Comparison of ENCODE assay signal across 9 mouse cellular contexts in the genomic region with DNA sequence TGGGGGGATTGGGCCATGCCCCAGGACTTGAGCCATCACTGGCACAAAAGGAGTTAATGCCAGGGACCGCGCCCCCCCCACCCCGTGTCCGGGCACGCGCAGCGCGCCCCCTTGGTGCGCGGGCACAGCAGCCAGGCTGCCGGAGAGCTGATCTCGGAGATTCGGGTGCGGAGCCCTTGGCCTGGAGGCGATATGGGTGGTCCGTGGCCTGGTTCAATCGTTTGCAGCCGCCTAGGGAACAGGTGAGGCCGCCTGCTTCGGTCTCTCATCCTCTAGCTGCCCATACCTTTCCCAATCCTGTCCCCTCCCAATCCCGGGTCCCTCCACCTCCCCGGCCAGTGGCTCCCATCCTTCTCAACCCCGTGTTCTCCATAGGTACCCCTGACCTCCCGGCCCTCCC. TPM values are rescaled to one million over a fixed set of nuclear protein-coding genes. Genes with fewer than 3 reads are reported as not detected.
DNase-seq lines count a peak whose midpoint lies in the region; ATAC-seq and TF ChIP-seq lines count a peak whose summit lies in the region.
"Had no signal": no experiment of that assay in that cellular context is flagged by ENCODE, and none has a peak within 500 bp of the region (broad histone marks: within the 10 kb centered on the region; RNA-seq: fewer than 3 reads in every experiment).

Gene Nlgn3 (plus strand): TSS at position 114 of the 400 bp plus-strand sequence.

- H3K9me3 ChIP-seq in forebrain, embryonic 14.5 days (replicated peaks; ENCODE audit: control insufficient read depth, low read length), result no peaks in the 10 kb centered on the region
- H3K9me3 ChIP-seq in midbrain, embryonic 16.5 days (replicated peaks; ENCODE audit: control insufficient read depth, low read length, poor library complexity, severe bottlenecking), result no peaks in the 10 kb centered on the region
- H3K9me3 ChIP-seq: megakaryocyte, embryonic 14.5 days had no signal

- intact Hi-C loops in left cerebral cortex, postnatal 10 days (cut with DNase I), result no loop called here

- no peak for TF ChIP-seq CTCF in thymus, adult 2 months (IDR thresholded peaks at IDR 0.05; ENCODE audit: borderline replicate concordance, control insufficient read depth, extremely low read depth, insufficient read depth, low read length, poor library complexity)

- H3K4me2 ChIP-seq in forebrain, embryonic 14.5 days (ENCODE audit: low read length), result peak within 1 kb of the TSS; percentile 51
- H3K4me2 ChIP-seq in midbrain, embryonic 16.5 days (ENCODE audit: low read length), result peak within 1 kb of the TSS; percentile 70

- DNase-seq in kidney, postnatal 4 days, result peak; percentile 46 to 48
- no peak for DNase-seq in kidney, adult 9 months
- DNase-seq in cerebellum, adult 11 months, result peak; percentile 47
- peak; percentile 59 for DNase-seq in forebrain, embryonic 14.5 days (ENCODE audit: low spot score)
- peak in 1 of 2 experiments; percentile 67 for DNase-seq in left cerebral cortex, postnatal 10 days (ENCODE audit: extremely low spot score in 1 of 2, low spot score in 2 of 2)
- no peak for DNase-seq in yolk sac, embryonic 10.5 days (ENCODE audit: low spot score)
- DNase-seq in thymus, adult 2 months, result no peak

- peak; percentile 27 for ATAC-seq in forebrain, embryonic 14.5 days
- ATAC-seq in midbrain, embryonic 16.5 days, result peak; percentile 28

- WGBS in forebrain, embryonic 14.5 days, result 26% methylated on average over 15 of the region's 24 CpGs
- WGBS in midbrain, embryonic 16.5 days, result 13% methylated on average over 13 of the region's 24 CpGs
- 18% methylated on average over 6 of the region's 24 CpGs for WGBS in thymus, adult 2 months

- H3K9ac ChIP-seq in forebrain, embryonic 14.5 days (ENCODE audit: low read length), result peak within 1 kb of the TSS; percentile 74
- H3K9ac ChIP-seq in midbrain, embryonic 16.5 days (ENCODE audit: low read depth, low read length), result peak within 1 kb of the TSS; percentile 78

- no peak for TF ChIP-seq POLR2A in thymus, adult 2 months (IDR thresholded peaks at IDR 0.05; ENCODE audit: control insufficient read depth, extremely low read depth, insufficient read depth, low read length, poor library complexity)

- H3K4me1 ChIP-seq in forebrain, embryonic 14.5 days (ENCODE audit: control insufficient read depth, insufficient read depth, low read length), result peaks cover 14% of the 10 kb centered on the region; the same call in 1 of the 2 replicates
- H3K4me1 ChIP-seq in midbrain, embryonic 16.5 days (ENCODE audit: control insufficient read depth, insufficient read depth, low read length), result peaks cover 22% of the 10 kb centered on the region
- no peaks in the 10 kb centered on the region for H3K4me1 ChIP-seq in thymus, adult 2 months (replicated peaks; ENCODE audit: control insufficient read depth, insufficient read depth, low read length)
- H3K4me1 ChIP-seq: megakaryocyte, embryonic 14.5 days had no signal

- H3K36me3 ChIP-seq in forebrain, embryonic 14.5 days (ENCODE audit: control insufficient read depth, insufficient read depth, low read length), result peaks cover 26% of the 10 kb centered on the region; the same call in 1 of the 2 replicates
- peaks cover 3% of the 10 kb centered on the region for H3K36me3 ChIP-seq in midbrain, embryonic 16.5 days (ENCODE audit: control insufficient read depth, insufficient read depth, low read length)
- peaks cover 3% of the 10 kb centered on the region; the same call in 1 of the 2 replicates for H3K36me3 ChIP-seq in thymus, adult 2 months (ENCODE audit: control insufficient read depth, insufficient read depth, low read length)

- no peaks in the 10 kb centered on the region for H3K27me3 ChIP-seq in forebrain, embryonic 14.5 days (replicated peaks; ENCODE audit: control insufficient read depth, insufficient read depth, low read length)
- no peaks in the 10 kb centered on the region; the same call in 1 of the 2 replicates for H3K27me3 ChIP-seq in midbrain, embryonic 16.5 days (ENCODE audit: control insufficient read depth, insufficient read depth, low read depth, low read length)
- H3K27me3 ChIP-seq in thymus, adult 2 months (ENCODE audit: control insufficient read depth, insufficient read depth, low read length), result no peaks in the 10 kb centered on the region

- H3K4me3 ChIP-seq in forebrain, embryonic 14.5 days (ENCODE audit: low read depth, low read length), result peak within 1 kb of the TSS; percentile 47
- H3K4me3 ChIP-seq in midbrain, embryonic 16.5 days (ENCODE audit: low read depth, low read length), result peak within 1 kb of the TSS; percentile 57
- no peak within 1 kb of the TSS for H3K4me3 ChIP-seq in thymus, adult 2 months (ENCODE audit: control insufficient read depth, insufficient read depth, low read length)
- H3K4me3 ChIP-seq: megakaryocyte, embryonic 14.5 days had no signal

- peak within 1 kb of the TSS; percentile 70 for H3K27ac ChIP-seq in forebrain, embryonic 14.5 days (ENCODE audit: low read depth, low read length)
- H3K27ac ChIP-seq in midbrain, embryonic 16.5 days (ENCODE audit: low read length), result peak within 1 kb of the TSS; percentile 88
- no peak within 1 kb of the TSS for H3K27ac ChIP-seq in thymus, adult 2 months (ENCODE audit: control insufficient read depth, insufficient read depth, low read length)

RNA-seq across cellular contexts. Expression of gene Nlgn3, which starts in this region (rescaled TPM):
- polyA plus RNA-seq in forebrain, embryonic 14.5 days (2014; fragmentation: Nextera tagmentation; extraction: Ambion mirVana), result 55.3 and 75.0 TPM in 2 replicates
- total RNA-seq in left cerebral cortex, postnatal 10 days (2021), result 100 to 1,000 TPM; 226 to 229 TPM
- 90.9 and 94.7 TPM in 2 replicates for polyA plus RNA-seq in midbrain, embryonic 16.5 days (2015; fragmentation: Nextera tagmentation; extraction: Ambion mirVana)
- polyA plus RNA-seq in thymus, adult 2 months (2012; rRNA removed), result 0.20 and 0.40 TPM in 2 replicates

Comparison
In these comparisons a context has a peak if more than half of its experiments do, and no peak if none do; other contexts are left out.
1. RNA of gene Nlgn3 (polyA plus RNA-seq): 90.9 to 94.7 TPM in midbrain, embryonic 16.5 days and 55.3 to 75.0 TPM in forebrain, embryonic 14.5 days; 0.20 to 0.40 TPM in thymus, adult 2 months; every median in the first group is over 10 times any median in the second.
2. DNase-seq: peak in kidney, postnatal 4 days (2 of 2), cerebellum, adult 11 months (single experiment) and forebrain, embryonic 14.5 days (single experiment); none in kidney, adult 9 months (single experiment), yolk sac, embryonic 10.5 days (single experiment) and thymus, adult 2 months (single experiment).